Mouse (Mus musculus) gastrocnemius, adult 18-20 months (tissue): ENCODE results near the gene Zhx3. TPM values are rescaled to one million over a fixed set of nuclear protein-coding genes. Genes with fewer than 3 reads are reported as not detected.

Experiments used
- DNase-seq: peaks from one replicate; pipeline ENCODE4 v3.0.0; 2021; ENCODE audit warnings: low spot score
- total RNA-seq, 2 experiments: library from RNA; stranded (reverse); gene quantifications; 2 replicates each; pipeline ENCODE4 v1.2.3; 2021

The Zhx3 gene
- total RNA-seq, 2 experiments from 2014 or later: 21.0 to 24.3 TPM

- DNase-seq: no peak
Measured at GRCm38 (mm10) chr2:160764386-160764785, 108.4 kb downstream of the Zhx3 start.

- no peak for DNase-seq
Measured at GRCm38 (mm10) chr2:160763816-160764215, 109.0 kb downstream of the Zhx3 start.

DNA sequence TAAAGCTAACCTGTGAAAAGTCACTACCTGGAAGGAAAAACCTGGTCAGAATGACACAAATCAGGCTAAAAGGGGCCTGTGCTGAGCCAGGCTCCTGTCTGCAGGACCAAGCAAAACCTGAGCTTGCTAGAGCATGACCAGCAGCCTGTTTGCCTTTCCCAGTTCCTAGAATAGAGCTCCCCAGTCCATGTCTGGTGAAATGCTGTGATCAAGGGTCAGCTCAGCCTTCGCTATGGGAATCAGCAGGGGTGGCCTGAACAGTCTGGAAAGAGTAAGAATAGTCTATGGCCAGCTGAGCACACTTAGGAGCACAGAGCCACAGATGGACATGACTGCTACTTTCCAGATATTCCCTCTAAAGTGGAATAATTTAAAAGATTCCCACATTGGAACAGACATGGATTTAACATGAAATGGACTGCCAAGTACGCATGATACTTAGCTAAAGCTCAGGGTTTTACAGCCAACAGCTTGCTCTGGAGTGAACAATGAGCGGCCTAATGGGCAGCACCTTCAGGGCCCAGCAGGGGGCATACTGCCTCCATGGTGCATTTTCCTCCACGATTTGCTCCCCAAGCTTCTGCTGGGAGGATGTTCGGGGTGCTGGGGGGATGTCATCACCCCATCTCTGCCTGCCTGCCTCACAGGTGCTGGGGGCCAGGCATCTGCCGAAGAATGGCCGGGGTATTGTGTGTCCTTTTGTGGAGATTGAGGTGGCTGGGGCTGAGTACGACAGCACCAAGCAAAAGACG is 112.2 kb downstream of the Zhx3 start:
- DNase-seq: peak; percentile 62

DNA sequence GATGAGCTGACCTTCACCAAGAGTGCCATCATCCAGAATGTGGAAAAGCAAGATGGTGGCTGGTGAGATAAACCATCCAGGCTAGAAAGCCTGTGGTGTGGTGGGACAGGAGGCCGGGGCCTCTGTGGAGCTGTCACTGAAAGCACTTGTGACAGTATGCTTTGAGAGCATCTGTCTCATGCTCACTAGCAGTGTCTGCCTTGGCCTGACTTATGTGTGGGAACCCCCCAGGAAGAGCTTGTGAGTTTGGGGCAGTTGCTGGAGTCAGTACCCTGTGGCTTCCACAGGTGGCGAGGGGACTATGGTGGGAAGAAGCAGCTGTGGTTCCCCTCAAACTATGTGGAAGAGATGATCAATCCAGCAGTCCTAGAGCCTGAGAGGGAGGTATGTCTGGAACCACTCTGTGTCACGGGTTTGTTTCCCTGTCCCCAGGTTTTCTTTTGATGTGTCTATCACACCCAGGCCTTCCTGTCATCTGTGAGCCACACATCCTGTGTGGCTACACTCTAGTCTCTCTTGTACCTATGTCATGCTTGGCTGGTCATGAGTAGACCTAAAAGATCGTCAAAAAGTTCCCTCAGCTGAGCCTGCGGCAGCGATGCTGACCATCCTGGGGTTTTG is 116.1 kb downstream of the Zhx3 start:
- DNase-seq: no peak

DNA sequence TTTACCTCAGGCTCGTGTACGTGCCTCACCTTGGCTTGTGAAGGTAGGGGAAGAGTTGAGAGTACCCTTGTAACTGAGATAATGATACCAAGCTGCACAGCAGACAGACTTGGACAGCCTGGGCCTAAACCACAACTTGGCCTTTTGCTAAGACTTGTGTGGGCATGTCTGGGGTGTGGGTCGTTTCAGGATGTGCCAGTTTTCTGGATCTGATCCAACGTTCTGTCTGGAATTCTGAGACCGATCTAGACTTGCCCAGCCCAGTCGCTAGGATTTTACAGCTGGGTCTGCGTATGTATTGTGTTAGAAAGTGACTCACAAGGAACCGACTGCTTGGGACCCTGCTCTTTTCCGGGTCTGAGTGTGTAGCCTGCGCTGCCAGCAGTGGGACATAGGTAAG is 125.7 kb downstream of the Zhx3 start:
- no peak for DNase-seq

- no peak for DNase-seq
Measured at GRCm38 (mm10) chr2:160746637-160747036, 126.2 kb downstream of the Zhx3 start.

DNA sequence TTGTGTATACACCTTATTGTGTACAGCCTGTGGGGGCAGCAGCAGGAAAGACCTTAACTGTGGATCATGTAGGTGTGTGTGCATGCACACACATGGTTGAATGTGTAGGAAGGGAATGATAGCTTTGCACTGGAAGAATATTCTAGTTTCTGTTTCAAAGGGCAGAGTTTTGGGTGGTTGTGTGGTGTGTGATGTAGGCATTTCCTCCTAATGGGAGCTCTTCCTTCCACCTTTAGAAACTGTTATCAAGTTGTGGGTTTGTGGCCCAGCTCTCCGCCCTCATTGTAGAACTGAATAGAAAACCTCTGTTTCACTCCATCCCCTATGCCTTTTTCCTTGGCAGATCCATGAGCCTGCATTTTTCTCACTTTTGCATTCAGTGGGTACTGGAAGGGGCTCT is 127.3 kb downstream of the Zhx3 start:
- no peak for DNase-seq

- no peak for DNase-seq
Measured at GRCm38 (mm10) chr2:160744823-160745210, 128.0 kb downstream of the Zhx3 start.

DNA sequence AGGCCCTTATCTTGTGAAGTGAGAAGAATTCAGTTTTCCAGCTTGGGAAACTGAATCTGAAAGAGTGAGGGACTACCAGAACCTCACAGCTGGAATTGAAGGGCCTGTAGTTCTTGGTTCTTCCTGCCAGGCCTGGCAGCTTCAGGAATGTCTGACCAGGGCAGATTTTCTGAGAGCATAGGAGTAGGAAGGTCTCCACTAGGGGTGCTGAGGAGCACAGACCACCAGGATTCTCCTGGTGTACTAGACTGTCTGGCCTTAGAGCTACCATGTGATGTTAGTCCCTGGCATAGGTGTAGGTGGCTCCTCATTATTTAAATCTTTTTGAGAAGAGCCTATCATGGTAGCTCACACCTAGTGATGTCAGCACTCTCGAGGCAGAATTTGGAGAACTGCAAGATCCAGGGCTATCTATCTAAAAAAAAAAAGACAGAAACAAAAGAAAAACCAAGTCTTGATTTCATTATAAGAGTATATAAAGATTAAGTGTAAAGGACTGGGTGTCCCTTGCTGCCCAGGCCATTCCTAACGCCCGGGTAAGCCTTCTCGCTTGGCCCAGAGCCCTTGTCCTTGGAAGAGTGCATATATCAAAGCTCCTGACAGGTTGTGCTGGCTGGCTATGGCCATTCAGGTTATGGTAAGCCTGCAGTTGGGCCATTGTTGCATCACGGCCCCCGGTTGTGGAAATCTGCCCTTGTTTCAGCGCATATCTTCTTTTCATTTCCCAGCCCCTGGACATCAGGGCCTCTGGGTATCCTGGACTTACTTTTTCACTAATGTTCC is 128.6 kb downstream of the Zhx3 start:
- peak; percentile 76 for DNase-seq

DNA sequence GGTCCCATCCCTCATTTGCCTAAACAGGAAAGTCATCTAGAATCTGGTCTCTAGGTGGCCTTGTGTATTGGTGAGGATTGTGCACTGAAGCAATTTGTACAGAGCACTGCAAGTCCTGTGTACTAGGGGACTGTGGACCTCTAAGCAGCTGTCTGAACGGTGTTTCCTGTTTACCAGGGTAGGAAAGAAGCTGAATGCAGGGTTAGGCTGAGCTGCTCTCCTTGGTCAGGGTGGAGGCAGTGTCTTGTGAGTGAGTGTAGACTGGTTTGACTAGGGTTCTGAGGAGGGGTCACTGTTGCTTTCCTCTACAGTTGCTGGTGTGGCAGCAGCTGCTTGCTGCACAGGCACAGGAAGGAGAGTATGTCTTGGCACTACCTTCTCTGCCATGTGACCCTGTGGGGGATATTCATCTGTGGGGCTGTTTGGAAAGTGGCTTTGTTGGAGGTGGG is 130.6 kb downstream of the Zhx3 start:
- no peak for DNase-seq

DNA sequence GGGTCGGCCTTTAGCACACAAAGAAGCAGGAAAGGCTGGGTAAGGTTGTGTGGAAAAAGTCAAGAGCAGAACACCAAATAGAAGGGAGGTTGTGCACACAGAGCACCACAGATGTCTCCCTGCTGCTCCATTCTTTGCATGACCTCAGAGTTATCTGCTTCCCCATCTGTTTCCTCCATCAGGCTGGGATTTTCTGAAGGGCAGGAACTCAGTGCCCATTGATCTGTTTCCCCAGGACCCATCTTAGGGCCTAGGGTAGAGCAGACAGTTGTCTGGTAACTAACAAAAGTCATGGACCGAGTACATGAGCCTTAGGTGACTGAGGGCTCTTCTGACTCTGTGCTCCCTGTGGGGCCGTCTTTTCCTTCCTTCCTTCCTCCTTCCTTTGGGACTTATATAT is 131.2 kb downstream of the Zhx3 start:
- DNase-seq: no peak

DNA sequence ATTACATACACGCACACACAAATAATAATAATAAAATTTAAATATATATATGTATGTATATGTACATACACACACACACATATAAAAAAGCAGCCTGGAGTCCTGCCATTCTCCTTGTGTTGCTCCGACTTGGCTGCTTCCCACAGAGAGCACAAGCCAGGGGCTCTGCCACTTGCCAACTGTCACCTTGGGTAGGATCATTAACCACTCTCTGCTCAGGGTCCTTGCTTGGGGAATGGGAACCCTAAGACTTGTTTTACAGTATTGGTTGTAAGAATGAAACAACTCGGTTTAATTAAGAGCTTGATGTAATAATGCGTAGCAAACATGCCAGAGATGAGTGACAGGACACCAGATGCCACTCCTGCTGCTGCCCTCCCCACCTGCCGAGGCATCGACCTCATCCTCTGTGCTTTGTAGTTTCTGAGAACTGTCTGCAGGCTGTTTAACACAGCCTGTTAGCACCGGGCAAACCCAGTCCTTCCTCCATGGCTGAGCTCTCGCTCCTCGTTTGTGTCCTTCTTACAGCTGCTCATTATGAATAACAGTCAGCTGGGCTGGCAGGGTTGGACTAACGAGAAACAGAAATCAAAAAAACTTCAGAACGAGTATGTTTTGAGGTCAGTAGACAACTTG is 132.2 kb downstream of the Zhx3 start:
- no peak for DNase-seq

- DNase-seq: no peak
Measured at GRCm38 (mm10) chr2:160739647-160740356, 133.0 kb downstream of the Zhx3 start.

GRCm38 (mm10) chr2:160738354-160738753 is 134.4 kb downstream of the Zhx3 start:
- no peak for DNase-seq

DNA sequence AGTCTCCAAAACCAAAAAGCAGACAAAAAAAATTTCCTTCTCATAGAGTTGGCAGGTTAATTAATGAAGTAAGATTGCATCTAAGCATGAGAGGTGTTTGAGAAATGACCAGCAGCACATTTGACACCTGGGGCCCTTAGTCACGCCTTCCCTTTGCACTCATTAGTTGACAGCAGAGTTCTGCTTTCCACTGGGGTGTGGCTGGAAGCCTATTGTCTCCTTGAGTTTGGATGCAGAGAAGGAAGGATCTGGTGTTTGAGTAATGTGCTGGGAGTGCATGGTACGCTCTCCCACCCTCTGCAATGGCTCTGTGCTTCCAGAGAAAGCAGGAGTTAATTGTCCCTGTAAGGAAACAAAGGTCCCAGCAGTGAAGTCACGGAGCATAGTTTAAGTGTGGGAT is 136.3 kb downstream of the Zhx3 start:
- no peak for DNase-seq

DNA sequence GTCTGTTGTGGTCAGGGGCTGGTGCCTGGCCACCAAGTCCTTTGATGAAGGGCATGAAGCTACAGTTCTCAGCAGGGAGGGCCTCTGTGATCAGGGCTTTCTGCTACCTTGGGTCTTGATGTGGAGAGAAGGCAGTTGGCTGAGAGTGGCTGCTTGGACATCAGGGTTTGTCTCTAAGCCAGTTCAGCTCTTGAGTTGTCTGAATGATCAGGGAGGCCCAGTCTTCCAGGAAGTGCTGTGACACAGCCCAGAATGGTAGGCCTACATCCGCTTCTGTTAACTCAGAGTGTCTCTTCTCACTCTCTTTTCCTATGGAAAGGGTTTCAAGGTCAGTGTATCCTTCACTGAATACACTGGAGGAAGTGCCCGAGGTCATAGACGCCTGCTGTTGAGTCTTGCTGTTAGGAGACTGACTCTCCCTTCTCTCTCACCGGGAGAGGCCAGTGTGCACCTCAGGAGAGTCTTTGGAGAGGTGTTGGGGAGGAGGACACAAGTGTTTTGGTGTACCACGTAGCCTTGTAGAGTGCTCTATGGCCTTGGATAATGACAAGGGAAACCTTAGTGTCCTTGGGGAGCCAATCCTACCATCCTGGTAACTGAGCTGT is 137.0 kb downstream of the Zhx3 start:
- no peak for DNase-seq

GRCm38 (mm10) chr2:160734331-160734730 is 138.5 kb downstream of the Zhx3 start:
- DNase-seq: no peak

DNA sequence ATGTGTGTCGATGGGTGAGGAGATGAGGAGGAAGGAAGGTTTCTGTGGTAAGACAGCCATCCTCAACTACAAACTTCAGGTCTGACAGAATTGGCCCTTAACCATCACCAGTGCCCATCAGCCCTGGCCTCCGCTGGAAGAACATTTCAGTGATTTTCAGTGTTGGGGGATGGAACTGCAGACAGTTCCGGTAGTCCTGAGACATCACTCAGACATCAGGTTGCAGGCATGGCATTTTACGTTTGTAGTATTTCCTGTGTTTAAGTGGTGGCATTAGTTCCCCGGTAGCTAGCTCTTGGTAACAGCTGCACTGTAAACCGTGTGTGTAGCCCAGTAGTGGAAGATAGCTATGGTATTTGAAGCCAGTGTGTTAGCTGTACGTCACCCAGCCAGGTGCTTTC is 139.7 kb downstream of the Zhx3 start:
- DNase-seq: no peak

DNA sequence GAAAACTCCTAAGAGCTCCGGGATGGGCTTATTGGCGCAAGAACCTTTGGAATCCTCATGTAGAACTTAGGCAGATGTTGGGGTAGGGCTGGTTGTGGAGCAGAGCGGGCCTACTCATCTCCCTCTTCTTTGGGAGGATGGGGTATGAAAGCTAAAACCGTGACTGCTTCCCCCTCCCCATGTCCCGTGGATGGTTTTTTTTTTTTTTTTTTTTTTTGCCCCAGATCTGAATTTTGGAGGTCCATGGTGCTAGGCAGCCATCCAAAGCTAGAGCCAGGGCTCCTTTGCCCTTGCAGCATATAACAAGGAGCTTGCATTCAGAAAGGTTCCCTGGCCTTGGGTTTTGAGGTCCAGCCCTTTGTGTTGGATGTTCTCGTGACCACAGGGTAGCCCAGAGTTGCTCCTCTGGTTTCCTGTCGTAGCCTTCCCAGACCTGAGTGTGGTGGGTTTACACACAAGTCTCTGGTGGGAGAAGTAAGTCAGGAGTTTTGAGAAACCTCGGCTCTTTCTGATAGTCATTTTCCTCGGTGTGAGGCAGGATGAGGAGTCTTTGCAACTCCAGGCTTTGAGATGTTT is 140.3 kb downstream of the Zhx3 start:
- no peak for DNase-seq

DNA sequence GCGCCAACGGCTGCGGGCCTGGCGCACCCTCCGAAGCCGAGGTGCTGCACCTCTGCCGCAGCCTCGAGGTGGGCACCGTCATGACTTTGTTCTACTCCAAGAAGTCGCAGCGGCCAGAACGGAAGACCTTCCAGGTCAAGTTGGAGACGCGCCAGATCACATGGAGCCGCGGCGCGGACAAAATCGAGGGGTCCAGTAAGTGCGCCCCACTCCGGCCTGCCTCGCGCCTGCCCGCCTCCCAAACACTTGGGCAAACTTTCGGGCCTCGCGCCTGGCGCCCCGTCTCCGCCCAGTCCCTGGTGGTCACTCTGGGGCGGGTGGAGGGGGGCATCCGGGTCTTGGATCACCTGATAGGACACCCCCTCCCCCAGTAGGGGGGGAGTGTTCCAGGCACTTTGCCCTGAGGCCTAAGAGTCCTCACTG is 140.9 kb downstream of the Zhx3 start:
- peak; percentile 55 for DNase-seq
